9 mouse cellular contexts compared by ENCODE assay signal in genomic region chrX:101260441-101261325, GRCm38 (mm10). TPM values are rescaled to one million over a fixed set of nuclear protein-coding genes. Genes with fewer than 3 reads are reported as not detected.
DNase-seq lines count a peak whose midpoint lies in the region; ATAC-seq and TF ChIP-seq lines count a peak whose summit lies in the region.
"Had no signal": no experiment of that assay in that cellular context is flagged by ENCODE, and none has a peak within 500 bp of the region (broad histone marks: within the 10 kb centered on the region; RNA-seq: fewer than 3 reads in every experiment).

No protein-coding gene starts in this region.

- no peaks in the 10 kb centered on the region for H3K9me3 ChIP-seq in embryonic facial prominence, embryonic 15.5 days (replicated peaks)
- no peaks in the 10 kb centered on the region for H3K9me3 ChIP-seq in stomach, postnatal 0 days (ENCODE audit: control insufficient read depth, low read length)

- peaks cover 5% of the 10 kb centered on the region; the same call in 1 of the 2 replicates for H3K36me3 ChIP-seq in embryonic facial prominence, embryonic 15.5 days
- H3K36me3 ChIP-seq in stomach, postnatal 0 days (ENCODE audit: control insufficient read depth, insufficient read depth, low read length) = no peaks in the 10 kb centered on the region

- no peak for TF ChIP-seq EP300 in stomach, postnatal 0 days (optimal IDR thresholded peaks at IDR 0.05)

- no peaks in the 10 kb centered on the region for H3K27me3 ChIP-seq in embryonic facial prominence, embryonic 15.5 days
- H3K27me3 ChIP-seq in stomach, postnatal 0 days (ENCODE audit: control insufficient read depth, insufficient read depth, low read length) = no peaks in the 10 kb centered on the region

- DNase-seq in kidney, postnatal 4 days = peak; percentile 38 to 64
- DNase-seq in kidney, adult 9 months = no peak
- peak; percentile 27 for DNase-seq in liver
- DNase-seq in stomach, postnatal 0 days (ENCODE audit: low spot score) = no peak
- DNase-seq in gastrocnemius, postnatal 36 days = no peak
- DNase-seq in urinary bladder, adult 18-20 months (ENCODE audit: low spot score in 2 of 2) = no peak
- no peak for DNase-seq in adrenal gland, postnatal 25 days

- no peak overlapping the region for H3K9ac ChIP-seq in embryonic facial prominence, embryonic 15.5 days
- H3K9ac ChIP-seq in stomach, postnatal 0 days (ENCODE audit: low read length) = no peak overlapping the region

- 24% methylated on average over 13 of the region's 13 CpGs for WGBS in embryonic facial prominence, embryonic 15.5 days
- 42% methylated on average over 6 of the region's 13 CpGs for WGBS in stomach, postnatal 0 days

- peak overlapping the region; percentile 28 for H3K27ac ChIP-seq in embryonic facial prominence, embryonic 15.5 days (replicated peaks)
- no peak overlapping the region for H3K27ac ChIP-seq in stomach, postnatal 0 days (replicated peaks)

- intact Hi-C loops in gastrocnemius, postnatal 36 days (cut with DNase I) = no loop called here

- peaks cover under 1% of the 10 kb centered on the region; the same call in 1 of the 2 replicates for H3K4me1 ChIP-seq in embryonic facial prominence, embryonic 15.5 days
- no peaks in the 10 kb centered on the region for H3K4me1 ChIP-seq in stomach, postnatal 0 days (replicated peaks; ENCODE audit: control insufficient read depth, insufficient read depth)

- H3K4me3 ChIP-seq in embryonic facial prominence, embryonic 15.5 days (replicated peaks) = no peak overlapping the region
- H3K4me3 ChIP-seq in stomach, postnatal 0 days (ENCODE audit: low read depth, low read length) = no peak overlapping the region

- ATAC-seq in embryonic facial prominence, embryonic 15.5 days (ENCODE audit: insufficient number of reproducible peaks, low FRiP score, low TSS enrichment, low read depth) = peak; percentile 79
- peak; percentile 49 for ATAC-seq in stomach, postnatal 0 days (ENCODE audit: low FRiP score, low TSS enrichment)

- H3K4me2 ChIP-seq in embryonic facial prominence, embryonic 15.5 days (replicated peaks) = no peak overlapping the region
- no peak overlapping the region for H3K4me2 ChIP-seq in stomach, postnatal 0 days (replicated peaks; ENCODE audit: low read depth)

- no peak for TF ChIP-seq CTCF in stomach, postnatal 0 days (IDR thresholded peaks at IDR 0.05; ENCODE audit: low read depth)

RNA-seq across cellular contexts. Expression of gene Gm614, which starts 3.1 kb away (rescaled TPM):
- not detected in 2 replicates for polyA plus RNA-seq in embryonic facial prominence, embryonic 15.5 days (2015; fragmentation: Nextera tagmentation; extraction: Ambion mirVana)
- polyA plus RNA-seq in stomach, postnatal 0 days (2015; fragmentation: Nextera tagmentation; extraction: Ambion mirVana) = not detected in 2 replicates
- total RNA-seq in gastrocnemius, postnatal 36 days (2021) = not detected
- not detected in 2 replicates for total RNA-seq in adrenal gland, postnatal 25 days (2021)

RNA-seq across cellular contexts. Expression of gene Foxo4, which starts 6.4 kb away (rescaled TPM):
- 3.4 and 4.4 TPM in 2 replicates for polyA plus RNA-seq in embryonic facial prominence, embryonic 15.5 days (2015; fragmentation: Nextera tagmentation; extraction: Ambion mirVana)
- 0.91 and 0.97 TPM in 2 replicates for polyA plus RNA-seq in stomach, postnatal 0 days (2015; fragmentation: Nextera tagmentation; extraction: Ambion mirVana)
- total RNA-seq in gastrocnemius, postnatal 36 days (2021) = 100 to 1,000 TPM in 1 of 2 experiments, 10 to 100 TPM in 1; 95.6 to 116 TPM
- 28.5 and 40.7 TPM in 2 replicates for total RNA-seq in adrenal gland, postnatal 25 days (2021)

RNA-seq across cellular contexts. Expression of gene Il2rg, which starts 7.4 kb away (rescaled TPM):
- polyA plus RNA-seq in embryonic facial prominence, embryonic 15.5 days (2015; fragmentation: Nextera tagmentation; extraction: Ambion mirVana) = 14.2 and 15.3 TPM in 2 replicates
- polyA plus RNA-seq in stomach, postnatal 0 days (2015; fragmentation: Nextera tagmentation; extraction: Ambion mirVana) = 3.3 and 3.8 TPM in 2 replicates
- total RNA-seq in gastrocnemius, postnatal 36 days (2021) = 1 to 10 TPM; 1.8 to 2.5 TPM
- total RNA-seq in adrenal gland, postnatal 25 days (2021) = 8.3 and 9.7 TPM in 2 replicates

RNA-seq across cellular contexts. Expression of gene Gm20489, which starts 8.1 kb away (rescaled TPM):
- not detected in 2 replicates for polyA plus RNA-seq in embryonic facial prominence, embryonic 15.5 days (2015; fragmentation: Nextera tagmentation; extraction: Ambion mirVana)
- not detected in 2 replicates for polyA plus RNA-seq in stomach, postnatal 0 days (2015; fragmentation: Nextera tagmentation; extraction: Ambion mirVana)
- not detected for total RNA-seq in gastrocnemius, postnatal 36 days (2021)
- not detected in 2 replicates for total RNA-seq in adrenal gland, postnatal 25 days (2021)
- polyA plus RNA-seq: small intestine, adult 2 months had no signal

RNA-seq across cellular contexts. Expression of gene Med12, which starts 13.1 kb away (rescaled TPM):
- polyA plus RNA-seq in embryonic facial prominence, embryonic 15.5 days (2015; fragmentation: Nextera tagmentation; extraction: Ambion mirVana) = 33.3 and 39.3 TPM in 2 replicates
- polyA plus RNA-seq in stomach, postnatal 0 days (2015; fragmentation: Nextera tagmentation; extraction: Ambion mirVana) = 10.1 and 11.7 TPM in 2 replicates
- 10 to 100 TPM; 15.5 to 18.1 TPM for total RNA-seq in gastrocnemius, postnatal 36 days (2021)
- 42.3 and 51.4 TPM in 2 replicates for total RNA-seq in adrenal gland, postnatal 25 days (2021)

Comparison
In these comparisons a context has a peak if more than half of its experiments do, and no peak if none do; other contexts are left out.
1. DNase-seq: peak in kidney, postnatal 4 days (2 of 2) and liver (single experiment); none in kidney, adult 9 months (single experiment), stomach, postnatal 0 days (single experiment), gastrocnemius, postnatal 36 days (0 of 2), urinary bladder, adult 18-20 months (0 of 2) and adrenal gland, postnatal 25 days (single experiment).